Mouse (Mus musculus): ENCODE data around the gene Btbd18. TPM values are rescaled to one million over a fixed set of nuclear protein-coding genes. Genes with fewer than 3 reads are reported as not detected.
"Not testable (repeated sequence)": the region's sequence is repeated elsewhere in the genome, so short reads cannot be mapped to it uniquely, and the experiment has no call there.

The Btbd18 gene
- polyA plus RNA-seq, 1 experiment from 2014 or later: 0.22 TPM

- ATAC-seq (replicated peaks; ENCODE audit: low FRiP score) (no peak), DNase-seq (ENCODE audit: low spot score) (no peak)
- Histone ChIP-seq H3K27me3 (replicated peaks; ENCODE audit: control insufficient read depth, insufficient read depth, low read length) (no peaks in the 10 kb centered on the region), H3K27ac (ENCODE audit: low read depth, low read length) (no peak overlapping the region), H3K4me2 (no peak overlapping the region), H3K9ac (ENCODE audit: low read depth, low read length) (no peak overlapping the region), H3K4me3 (ENCODE audit: low read depth, low read length) (no peak overlapping the region), H3K9me3 (ENCODE audit: control insufficient read depth, low read length) (no peaks in the 10 kb centered on the region), H3K36me3 (ENCODE audit: control insufficient read depth, insufficient read depth, low read length) (no peaks in the 10 kb centered on the region), H3K4me1 (replicated peaks; ENCODE audit: control insufficient read depth, insufficient read depth, low read length) (peaks cover 1% of the 10 kb centered on the region)
Measured at GRCm38 (mm10) chr2:84653354-84653753, 5.5 kb upstream of the Btbd18 start.

GRCm38 (mm10) chr2:84655864-84656263, 3.0 kb upstream of the Btbd18 start:
- no peak overlapping the region for H3K9ac ChIP-seq (ENCODE audit: low read depth, low read length)
- ATAC-seq (replicated peaks; ENCODE audit: low FRiP score) (no peak), DNase-seq (ENCODE audit: low spot score) (no peak)
- no peak overlapping the region for H3K27ac ChIP-seq (ENCODE audit: low read depth, low read length)
- no peaks in the 10 kb centered on the region for H3K27me3 ChIP-seq (replicated peaks; ENCODE audit: control insufficient read depth, insufficient read depth, low read length)
- no peaks in the 10 kb centered on the region; the same call in 1 of the 2 replicates for H3K4me1 ChIP-seq (replicated peaks; ENCODE audit: control insufficient read depth, insufficient read depth, low read length)
- H3K9me3 ChIP-seq (ENCODE audit: control insufficient read depth, low read length): no peaks in the 10 kb centered on the region
- H3K4me3 ChIP-seq (ENCODE audit: low read depth, low read length): no peak overlapping the region
- no peaks in the 10 kb centered on the region for H3K36me3 ChIP-seq (ENCODE audit: control insufficient read depth, insufficient read depth, low read length)
- WGBS: 46% methylated on average over 1 of the region's 1 CpGs
- H3K4me2 ChIP-seq: no peak overlapping the region

- Histone ChIP-seq H3K4me3 (ENCODE audit: low read depth, low read length) (no peak overlapping the region), H3K4me1 (replicated peaks; ENCODE audit: control insufficient read depth, insufficient read depth, low read length) (no peaks in the 10 kb centered on the region), H3K9me3 (ENCODE audit: control insufficient read depth, low read length) (no peaks in the 10 kb centered on the region), H3K4me2 (no peak overlapping the region), H3K27ac (ENCODE audit: low read depth, low read length) (no peak overlapping the region), H3K27me3 (replicated peaks; ENCODE audit: control insufficient read depth, insufficient read depth, low read length) (no peaks in the 10 kb centered on the region), H3K36me3 (ENCODE audit: control insufficient read depth, insufficient read depth, low read length) (no peaks in the 10 kb centered on the region), H3K9ac (ENCODE audit: low read depth, low read length) (no peak overlapping the region)
- 54% methylated on average over 3 of the region's 3 CpGs for WGBS
- peak; percentile 57; the same call in 1 of the 2 replicates for ATAC-seq (replicated peaks; ENCODE audit: low FRiP score)
- DNase-seq (ENCODE audit: low spot score): no peak
Measured at GRCm38 (mm10) chr2:84660253-84660652, 1.4 kb downstream of the Btbd18 start.

- Histone ChIP-seq H3K9ac (ENCODE audit: low read depth, low read length) (no peak overlapping the region), H3K4me1 (replicated peaks; ENCODE audit: control insufficient read depth, insufficient read depth, low read length) (no peaks in the 10 kb centered on the region), H3K9me3 (ENCODE audit: control insufficient read depth, low read length) (no peaks in the 10 kb centered on the region), H3K4me2 (no peak overlapping the region), H3K4me3 (ENCODE audit: low read depth, low read length) (no peak overlapping the region), H3K36me3 (ENCODE audit: control insufficient read depth, insufficient read depth, low read length) (no peaks in the 10 kb centered on the region), H3K27ac (ENCODE audit: low read depth, low read length) (no peak overlapping the region), H3K27me3 (replicated peaks; ENCODE audit: control insufficient read depth, insufficient read depth, low read length) (no peaks in the 10 kb centered on the region)
- DNase-seq (ENCODE audit: low spot score): no peak
- 29% methylated on average over 2 of the region's 2 CpGs for WGBS
- ATAC-seq (replicated peaks; ENCODE audit: low FRiP score): no peak
Measured at GRCm38 (mm10) chr2:84662866-84663265, 4.0 kb downstream of the Btbd18 start.

- Histone ChIP-seq H3K4me1 (replicated peaks; ENCODE audit: control insufficient read depth, insufficient read depth, low read length) (peaks cover 4% of the 10 kb centered on the region; the same call in 1 of the 2 replicates), H3K9ac (ENCODE audit: low read depth, low read length) (no peak overlapping the region), H3K36me3 (ENCODE audit: control insufficient read depth, insufficient read depth, low read length) (peaks cover 6% of the 10 kb centered on the region; the same call in 1 of the 2 replicates), H3K4me2 (no peak overlapping the region), H3K9me3 (ENCODE audit: control insufficient read depth, low read length) (no peaks in the 10 kb centered on the region), H3K4me3 (ENCODE audit: low read depth, low read length) (no peak overlapping the region), H3K27me3 (replicated peaks; ENCODE audit: control insufficient read depth, insufficient read depth, low read length) (no peaks in the 10 kb centered on the region), H3K27ac (ENCODE audit: low read depth, low read length) (0 out of 2 replicates have a peak overlapping the region, but pooled peaks have one; percentile 19)
- ATAC-seq (replicated peaks; ENCODE audit: low FRiP score) (no peak), DNase-seq (ENCODE audit: low spot score) (no peak)
- 40% methylated on average over 12 of the region's 12 CpGs for WGBS
Measured at GRCm38 (mm10) chr2:84666081-84666480, 7.2 kb downstream of the Btbd18 start.

- H3K9ac ChIP-seq (ENCODE audit: low read depth, low read length): peak overlapping the region; percentile 97
- ATAC-seq (replicated peaks; ENCODE audit: low FRiP score) (peak; percentile 70), DNase-seq (ENCODE audit: low spot score) (no peak)
- H3K4me3 ChIP-seq (ENCODE audit: low read depth, low read length): peak overlapping the region; percentile 78
- WGBS: 2% methylated on average over 39 of the region's 39 CpGs
- peak overlapping the region; percentile 94 for H3K27ac ChIP-seq (ENCODE audit: low read depth, low read length)
- no peaks in the 10 kb centered on the region for H3K9me3 ChIP-seq (ENCODE audit: control insufficient read depth, low read length)
- peaks cover 17% of the 10 kb centered on the region; the same call in 1 of the 2 replicates for H3K36me3 ChIP-seq (ENCODE audit: control insufficient read depth, insufficient read depth, low read length)
- H3K27me3 ChIP-seq (replicated peaks; ENCODE audit: control insufficient read depth, insufficient read depth, low read length): no peaks in the 10 kb centered on the region
- peak overlapping the region; percentile 80 for H3K4me2 ChIP-seq
- H3K4me1 ChIP-seq (replicated peaks; ENCODE audit: control insufficient read depth, insufficient read depth, low read length): peaks cover 4% of the 10 kb centered on the region; the same call in 1 of the 2 replicates
Measured at GRCm38 (mm10) chr2:84669828-84670568, 11.1 kb downstream of the Btbd18 start.

GRCm38 (mm10) chr2:84670569-84670933, 11.7 kb downstream of the Btbd18 start, which contains the start of gene Selenoh:
Gene Selenoh, minus strand, starts transcription at chr2:84670770.
- Histone ChIP-seq H3K27ac (ENCODE audit: low read depth, low read length) (peak within 1 kb of the TSS; percentile 94), H3K9ac (ENCODE audit: low read depth, low read length) (peak within 1 kb of the TSS; percentile 97), H3K4me2 (peak within 1 kb of the TSS; percentile 80), H3K9me3 (ENCODE audit: control insufficient read depth, low read length) (no peaks in the 10 kb centered on the region), H3K4me1 (replicated peaks; ENCODE audit: control insufficient read depth, insufficient read depth, low read length) (peaks cover 4% of the 10 kb centered on the region; the same call in 1 of the 2 replicates), H3K36me3 (ENCODE audit: control insufficient read depth, insufficient read depth, low read length) (peaks cover 22% of the 10 kb centered on the region; the same call in 1 of the 2 replicates), H3K27me3 (replicated peaks; ENCODE audit: control insufficient read depth, insufficient read depth, low read length) (no peaks in the 10 kb centered on the region), H3K4me3 (ENCODE audit: low read depth, low read length) (peak within 1 kb of the TSS; percentile 78)
- peak; percentile 84 for DNase-seq (ENCODE audit: low spot score)
- WGBS: under 1% methylated on average over 20 of the region's 20 CpGs
- ATAC-seq (replicated peaks; ENCODE audit: low FRiP score): peak; percentile 93

GRCm38 (mm10) chr2:84671535-84671934, 12.7 kb downstream of the Btbd18 start:
- ATAC-seq (replicated peaks; ENCODE audit: low FRiP score); DNase-seq (ENCODE audit: low spot score); H3K9ac ChIP-seq (ENCODE audit: low read depth, low read length); H3K4me2 ChIP-seq; H3K4me3 ChIP-seq (ENCODE audit: low read depth, low read length); H3K27ac ChIP-seq (ENCODE audit: low read depth, low read length); H3K27me3 ChIP-seq (replicated peaks; ENCODE audit: control insufficient read depth, insufficient read depth, low read length); H3K9me3 ChIP-seq (ENCODE audit: control insufficient read depth, low read length); H3K4me1 ChIP-seq (replicated peaks; ENCODE audit: control insufficient read depth, insufficient read depth, low read length): not testable (repeated sequence)
- 79% methylated on average over 4 of the region's 5 CpGs for WGBS
- peaks cover 25% of the 10 kb centered on the region; the same call in 1 of the 2 replicates for H3K36me3 ChIP-seq (ENCODE audit: control insufficient read depth, insufficient read depth, low read length)
